Mouse (Mus musculus) embryonic fibroblast, embryonic 13.5 days (primary cell): ENCODE measurements around the gene Pycr2.

Source experiments
- CTCF ChIP-seq: IDR thresholded peaks from 2 replicates; pipeline ENCODE4 v1.5.1; 2011; ENCODE audit warnings: mild to moderate bottlenecking, control low read depth, low read length, moderate library complexity, borderline replicate concordance; ENCODE audit not compliant: insufficient read depth
- POLR2A ChIP-seq: IDR thresholded peaks from 2 replicates; pipeline ENCODE4 v1.6.1; 2011; ENCODE audit warnings: low read depth, mild to moderate bottlenecking, control low read depth, low read length, moderate library complexity

DNA sequence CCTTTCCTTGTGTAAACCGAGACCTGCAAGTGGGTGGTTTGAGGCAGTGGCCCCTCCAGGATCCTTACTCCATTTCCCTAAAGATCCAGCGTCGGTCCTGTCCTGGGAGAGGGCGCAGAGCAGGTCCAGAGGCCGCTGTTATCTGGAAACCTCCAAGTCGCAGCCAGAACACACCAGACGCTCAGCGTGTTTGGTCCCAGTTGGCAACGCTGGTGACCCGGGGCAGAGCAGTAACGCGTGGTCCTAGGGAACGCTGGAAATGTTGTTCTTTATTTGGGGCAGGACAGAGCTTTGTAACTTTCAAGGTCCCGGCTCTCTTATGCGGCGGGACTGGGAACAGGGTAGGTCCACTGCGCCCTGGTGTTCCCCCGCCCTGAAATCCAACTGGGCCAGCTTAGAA, 37.6 kb downstream of the Pycr2 start:
- TF ChIP-seq CTCF (no peak), POLR2A (no peak)
